Mouse (Mus musculus): Measurements from ENCODE around the gene Gm43552. TPM values are rescaled to one million over a fixed set of nuclear protein-coding genes. Genes with fewer than 3 reads are reported as not detected.
A peak's percentile ranks its signal among the peaks of the same experiment; 100 is the strongest.

The Gm43552 gene
- total RNA-seq, 2 experiments from 2014 or later = not detected

- DNase-seq (ENCODE audit: low spot score in 2 of 2) = no peak
- intact Hi-C loops (cut with DNase I) = no loop called here
Observed at GRCm38 (mm10) chr5:65448941-65449340, 43.7 kb downstream of the Gm43552 start.

GRCm38 (mm10) chr5:65447826-65448225, 44.8 kb downstream of the Gm43552 start:
- intact Hi-C loops (cut with DNase I) = no loop called here
- DNase-seq (ENCODE audit: low spot score in 2 of 2) = no peak

DNA sequence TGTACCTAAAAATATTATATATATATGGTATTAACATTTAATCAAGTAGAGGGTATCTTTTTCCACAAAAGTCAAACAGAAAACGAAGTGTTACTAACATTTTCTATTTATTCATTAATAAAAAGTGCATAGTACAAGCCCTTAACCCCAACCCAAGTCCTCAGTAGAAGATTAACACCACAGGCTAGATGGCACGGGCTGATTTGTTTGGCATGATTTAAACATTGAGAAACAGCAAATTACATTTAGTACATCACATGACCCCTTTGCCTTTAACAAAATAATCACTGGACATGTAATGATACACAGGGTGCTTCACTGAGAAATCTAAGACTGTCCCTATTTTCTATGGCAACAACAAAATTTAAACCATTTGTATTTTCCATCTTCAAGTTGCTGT, 45.9 kb downstream of the Gm43552 start:
- intact Hi-C loops (cut with DNase I) = no loop called here
- DNase-seq (ENCODE audit: low spot score in 2 of 2) = no peak

- intact Hi-C loops (cut with DNase I) = no loop called here
- no peak for DNase-seq (ENCODE audit: low spot score in 2 of 2)
Observed at GRCm38 (mm10) chr5:65444981-65445380, 47.7 kb downstream of the Gm43552 start.

GRCm38 (mm10) chr5:65438041-65438440, 54.6 kb downstream of the Gm43552 start:
- intact Hi-C loops (cut with DNase I) = loop anchor here (5.0 kb wide), 1 partner anchor 54 kb away; the partner anchor contains the start of gene Gm43552
- DNase-seq (ENCODE audit: low spot score in 2 of 2) = no peak

DNA sequence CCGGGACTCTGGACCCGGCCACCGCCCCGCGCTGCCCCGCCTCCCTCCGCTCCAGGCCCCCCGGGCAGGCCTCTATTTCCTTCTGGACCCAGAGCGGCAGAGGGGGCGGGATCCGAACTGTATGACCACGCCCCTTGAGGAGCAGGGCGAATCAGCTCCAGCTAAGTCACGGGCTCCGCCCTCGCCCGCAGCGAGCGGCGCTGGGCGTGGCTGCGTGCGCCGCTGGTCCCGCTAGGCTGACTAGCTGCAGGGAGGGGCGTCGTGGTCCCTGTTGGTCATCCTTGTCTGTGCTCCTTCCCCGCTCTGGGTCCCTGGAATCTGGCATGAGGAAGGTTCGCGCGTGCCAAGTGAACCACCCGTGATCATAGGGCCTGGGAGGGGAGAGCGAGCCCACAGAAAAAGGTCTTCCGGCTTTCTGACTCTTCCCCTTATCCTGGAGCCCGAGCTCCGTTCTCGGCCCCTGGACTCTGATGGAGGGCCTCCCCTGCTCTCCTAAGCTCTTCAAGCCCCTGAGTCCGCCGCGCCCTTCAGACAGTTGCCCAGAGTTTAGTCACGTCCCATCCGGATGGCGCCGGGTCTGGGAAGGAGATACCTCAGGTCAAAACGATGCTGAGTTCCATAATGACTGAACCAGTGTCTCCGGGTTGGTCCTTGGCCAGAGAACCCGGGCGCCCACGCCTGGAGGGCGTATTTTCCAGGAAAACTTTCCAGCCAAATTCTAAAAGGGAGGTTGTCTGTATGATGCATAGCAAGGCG, 56.6 kb downstream of the Gm43552 start, which contains the start of gene Ugdh:
TSS of gene Ugdh (minus strand) at position 144 of the 756 bp plus-strand sequence.
- intact Hi-C loops (cut with DNase I) = loop anchor here (2.0 to 5.0 kb wide), 2 partner anchors 56 to 101 kb away; partner anchors contain the start of genes Gm43552, Smim14 and Ube2k

GRCm38 (mm10) chr5:65435363-65435805, 57.2 kb downstream of the Gm43552 start:
- no peak for DNase-seq (ENCODE audit: low spot score in 2 of 2)
- intact Hi-C loops (cut with DNase I) = loop anchor here (2.0 to 5.0 kb wide), 2 partner anchors 57 to 101 kb away; partner anchors contain the start of genes Gm43552, Smim14 and Ube2k

More for the DNA sequence above, 56.6 kb downstream of the Gm43552 start, which contains the start of gene Ugdh:
- DNase-seq (ENCODE audit: low spot score in 2 of 2) = peak; percentile 95 to 98

DNA sequence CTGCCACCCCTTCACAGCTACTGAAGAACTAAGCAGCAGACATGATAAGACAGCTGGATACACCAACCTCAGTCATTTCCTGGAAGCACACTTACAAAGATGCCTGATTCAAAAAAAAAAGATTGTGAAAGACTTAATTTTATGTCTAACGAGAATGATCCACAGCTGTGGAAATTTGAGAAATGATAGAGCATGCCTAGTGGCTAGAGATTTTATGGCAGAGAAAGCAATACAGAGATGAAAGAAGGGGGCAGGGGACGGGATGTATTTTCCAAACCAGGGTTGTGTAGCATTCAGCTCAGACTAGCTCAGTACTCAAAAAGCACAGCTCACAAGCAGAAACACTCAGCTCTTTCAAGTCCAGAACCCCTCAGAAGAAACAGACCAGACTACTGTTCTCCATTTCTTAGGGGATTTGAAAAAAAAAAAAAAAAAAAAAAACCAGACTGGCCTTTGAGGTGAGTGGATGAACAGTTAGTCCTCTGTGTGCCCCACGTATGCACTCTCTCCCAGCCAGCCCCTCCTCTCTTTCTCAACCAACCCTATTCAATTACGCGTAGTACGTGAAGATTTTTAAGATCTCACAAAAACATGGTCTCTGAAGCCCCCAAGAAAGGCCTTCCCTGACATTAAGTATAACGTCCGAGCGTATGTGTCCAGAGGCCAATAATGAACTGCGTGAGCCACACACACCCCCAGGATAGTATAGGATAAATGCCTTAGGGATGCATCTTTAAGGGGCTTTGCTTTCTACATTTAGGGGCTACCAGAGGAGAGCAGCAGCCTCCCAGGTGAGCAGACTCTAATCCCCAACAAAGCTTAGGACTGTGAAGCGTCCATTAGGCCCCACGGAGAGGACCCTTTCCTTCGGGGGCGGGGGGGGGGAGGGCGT, 57.9 kb downstream of the Gm43552 start:
- intact Hi-C loops (cut with DNase I) = loop anchor here (2.0 to 5.0 kb wide), 2 partner anchors 58 to 102 kb away; partner anchors contain the start of genes Gm43552, Smim14 and Ube2k
- peak; percentile 34 to 61 for DNase-seq (ENCODE audit: low spot score in 2 of 2)

GRCm38 (mm10) chr5:65429441-65429840, 63.2 kb downstream of the Gm43552 start:
- DNase-seq (ENCODE audit: low spot score in 2 of 2) = no peak
- intact Hi-C loops (cut with DNase I) = no loop called here

- intact Hi-C loops (cut with DNase I) = no loop called here
- no peak for DNase-seq (ENCODE audit: low spot score in 2 of 2)
Observed at GRCm38 (mm10) chr5:65428321-65428720, 64.3 kb downstream of the Gm43552 start.

GRCm38 (mm10) chr5:65425251-65425650, 67.4 kb downstream of the Gm43552 start:
- DNase-seq (ENCODE audit: low spot score in 2 of 2) = no peak
- intact Hi-C loops (cut with DNase I) = no loop called here

GRCm38 (mm10) chr5:65424215-65424614, 68.4 kb downstream of the Gm43552 start:
- no peak for DNase-seq (ENCODE audit: low spot score in 2 of 2)
- intact Hi-C loops (cut with DNase I) = no loop called here

DNA sequence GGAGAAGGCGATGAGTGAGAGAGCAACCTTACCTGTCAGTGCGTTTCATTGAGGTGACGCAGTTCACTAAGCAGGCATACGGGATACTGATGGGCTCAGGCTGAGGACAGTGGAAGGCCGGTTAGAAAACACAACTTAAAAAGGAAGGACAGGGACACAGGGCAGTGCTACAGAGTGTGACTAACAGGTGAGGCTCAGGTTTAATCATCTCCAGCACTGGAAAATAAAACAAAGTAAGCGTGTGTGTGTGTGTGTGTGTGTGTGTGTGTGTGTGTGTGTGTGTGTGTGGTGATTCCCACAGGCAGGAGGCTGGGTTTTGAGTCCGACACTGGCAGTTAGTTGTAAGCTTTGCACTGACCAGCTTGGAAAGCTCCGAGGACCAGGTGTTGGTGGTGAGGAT, 69.8 kb downstream of the Gm43552 start:
- DNase-seq (ENCODE audit: low spot score in 2 of 2) = no peak
- intact Hi-C loops (cut with DNase I) = no loop called here

DNA sequence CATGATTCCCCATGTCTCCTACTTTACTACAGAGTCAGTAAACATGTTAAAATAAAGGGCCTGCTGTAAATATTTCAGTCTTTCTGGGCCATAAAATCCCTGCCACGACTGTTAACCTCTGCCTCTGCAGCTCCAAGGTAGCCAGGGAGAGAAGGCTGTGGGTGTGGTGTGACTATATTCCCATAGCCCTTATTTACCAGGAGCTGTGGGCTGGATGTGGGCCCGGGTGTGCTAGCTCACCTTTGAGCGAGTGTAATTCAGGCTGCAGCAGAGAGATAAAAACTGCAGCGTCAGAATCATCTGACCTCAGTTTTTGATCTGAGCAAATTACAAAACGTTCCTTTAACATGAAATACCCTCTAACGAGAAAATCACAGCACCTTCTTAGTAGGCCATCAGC, 71.8 kb downstream of the Gm43552 start:
- intact Hi-C loops (cut with DNase I) = no loop called here

GRCm38 (mm10) chr5:65419136-65419535, 73.5 kb downstream of the Gm43552 start:
- intact Hi-C loops (cut with DNase I) = no loop called here

More for the DNA sequence above, 71.8 kb downstream of the Gm43552 start:
- DNase-seq (ENCODE audit: low spot score in 2 of 2) = no peak

GRCm38 (mm10) chr5:65415653-65416458, 76.8 kb downstream of the Gm43552 start:
- intact Hi-C loops (cut with DNase I) = no loop called here
- no peak for DNase-seq (ENCODE audit: low spot score in 2 of 2)

More at GRCm38 (mm10) chr5:65419136-65419535, 73.5 kb downstream of the Gm43552 start:
- no peak for DNase-seq (ENCODE audit: low spot score in 2 of 2)

DNA sequence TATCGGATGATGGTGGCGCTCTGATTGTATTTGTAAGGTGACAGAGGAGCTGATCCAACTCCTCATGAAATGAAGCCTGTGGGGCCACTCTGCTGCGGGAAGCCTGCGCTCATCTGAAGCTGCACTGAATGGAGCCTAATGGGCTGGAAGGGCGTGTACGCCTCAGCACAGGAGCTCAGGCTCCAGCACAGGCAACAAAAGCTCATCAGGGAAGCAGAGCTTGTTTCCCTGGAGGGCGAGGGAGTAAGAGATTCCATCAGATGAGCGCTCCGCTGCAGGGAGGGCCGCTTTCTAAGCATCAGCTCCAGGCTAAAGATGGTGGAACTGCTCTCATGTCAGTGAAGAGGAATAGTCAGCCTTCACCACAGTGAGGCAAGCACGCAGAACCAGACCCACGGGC, 84.6 kb downstream of the Gm43552 start:
- intact Hi-C loops (cut with DNase I) = loop anchor here (10.0 kb wide), 1 partner anchor 227 kb away; no protein-coding TSS in a partner anchor
- DNase-seq (ENCODE audit: low spot score in 2 of 2) = no peak

DNA sequence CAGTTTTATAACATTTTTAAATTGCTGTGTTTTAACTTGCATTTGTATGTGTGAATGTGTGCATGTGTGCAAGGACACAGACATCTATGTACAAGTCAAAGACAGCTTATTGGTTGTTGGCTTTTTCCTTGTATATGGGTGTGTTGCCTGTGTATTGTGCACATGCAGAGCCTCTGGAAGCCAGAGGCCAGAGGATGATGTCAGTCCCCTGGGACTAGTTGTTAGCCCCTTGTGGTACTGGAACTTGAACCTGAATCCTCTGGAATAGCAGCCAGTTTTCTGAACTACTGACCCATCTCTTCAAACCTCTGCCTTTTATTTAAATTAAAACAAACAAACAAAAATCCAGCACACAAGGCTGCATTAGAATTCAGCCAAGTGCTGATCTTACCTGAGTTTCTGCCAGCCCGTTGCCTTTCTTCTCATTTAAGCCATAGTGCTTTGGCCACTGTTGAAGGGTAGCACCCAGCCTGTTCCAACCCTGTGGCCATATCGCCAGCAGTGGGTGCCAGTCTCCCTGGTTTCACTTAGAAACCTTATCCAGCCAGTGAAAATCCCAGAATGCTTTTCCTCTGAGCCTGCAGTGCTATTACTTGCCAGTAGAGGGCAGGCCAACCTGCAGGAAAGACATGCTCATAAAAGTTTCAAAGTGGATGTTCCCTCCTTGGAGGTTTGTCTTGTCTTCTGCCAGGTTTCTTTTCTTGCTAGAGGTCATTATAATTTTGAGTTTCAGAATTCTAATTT, 91.2 kb downstream of the Gm43552 start:
- peak; percentile 77 to 86 for DNase-seq (ENCODE audit: low spot score in 2 of 2)
- intact Hi-C loops (cut with DNase I) = loop anchor here (2.0 to 10.0 kb wide), 2 partner anchors 233 to 295 kb away; no protein-coding TSS in a partner anchor
